Mouse (Mus musculus): ENCODE measurements at regions not wholly inside any gene's neighbourhood (a gene's known extent, or its start where the extent isn't known, plus 50 kb on each side); places are given as distances from the start of the nearest gene placed in this dataset.

DNA sequence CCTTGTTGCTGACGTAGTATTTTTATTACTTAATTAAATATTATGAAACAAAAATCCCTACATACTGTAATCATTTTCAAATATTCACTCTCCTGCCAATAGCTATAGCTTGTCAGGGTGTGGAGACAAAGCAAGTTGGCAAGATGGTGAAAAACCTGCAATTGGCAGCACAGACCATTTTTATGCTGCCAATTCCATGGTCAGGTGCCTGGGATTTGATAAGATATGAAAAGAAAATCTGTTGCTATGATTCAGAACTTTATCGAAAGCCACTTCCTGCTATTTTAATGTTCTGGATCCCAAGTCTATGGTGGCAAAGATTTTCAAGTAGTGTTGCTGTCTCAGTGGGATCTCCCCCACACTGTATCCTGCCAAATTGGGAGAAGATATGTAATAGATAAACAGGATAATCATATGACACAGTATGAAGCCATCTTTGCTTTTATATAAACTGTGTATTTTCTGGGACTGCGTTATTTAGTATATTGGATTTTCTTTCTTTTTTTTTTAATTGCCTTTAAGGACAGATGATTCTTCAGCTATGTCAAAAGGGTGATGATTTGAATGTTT lies 165.3 kb upstream of the Lrrc3b start:
- DNase-seq (ENCODE audit: low spot score in 2 of 2), result peak in 1 of 2 experiments; percentile 6

DNA sequence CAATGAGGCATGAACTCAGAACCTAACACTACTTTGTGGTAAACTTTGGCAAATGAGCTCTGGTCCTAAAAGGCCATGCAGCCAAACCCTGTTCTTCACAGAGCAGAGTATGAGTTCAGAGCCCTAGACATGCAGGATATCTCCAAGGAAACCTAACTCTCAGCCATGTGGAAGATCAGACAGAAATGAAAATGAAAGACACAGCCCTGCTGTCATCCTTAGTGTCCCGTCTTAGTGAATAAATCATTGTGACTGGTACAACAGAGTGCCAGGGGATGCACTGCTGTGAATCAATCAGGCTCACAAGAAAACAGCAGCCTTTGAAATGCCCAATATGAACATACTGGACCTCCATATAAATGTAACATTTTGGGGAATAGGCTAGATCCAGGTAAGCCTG lies 171.4 kb upstream of the Lrrc3b start:
- DNase-seq (ENCODE audit: low spot score in 2 of 2), result no peak

DNA sequence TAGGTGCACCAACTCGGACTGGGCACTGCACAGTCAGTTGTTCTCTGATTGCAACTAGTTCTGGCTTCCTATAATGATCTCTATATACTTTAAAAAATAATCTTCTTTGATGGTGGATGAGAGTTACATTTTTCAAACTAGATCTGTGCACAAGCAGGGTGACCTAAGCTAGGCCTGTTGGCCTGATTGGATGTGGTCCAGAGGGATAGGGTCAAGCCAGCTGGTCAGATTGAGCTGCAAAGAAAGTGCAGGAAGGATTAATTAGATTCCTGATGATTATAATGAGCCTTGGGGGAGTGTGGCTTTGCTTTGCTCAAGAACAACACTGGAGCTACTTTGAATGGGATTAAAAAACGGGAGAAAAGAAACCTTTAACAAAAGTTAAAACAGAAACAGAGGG lies 195.8 kb upstream of the Lrrc3b start:
- DNase-seq (ENCODE audit: low spot score in 2 of 2), result no peak

DNA sequence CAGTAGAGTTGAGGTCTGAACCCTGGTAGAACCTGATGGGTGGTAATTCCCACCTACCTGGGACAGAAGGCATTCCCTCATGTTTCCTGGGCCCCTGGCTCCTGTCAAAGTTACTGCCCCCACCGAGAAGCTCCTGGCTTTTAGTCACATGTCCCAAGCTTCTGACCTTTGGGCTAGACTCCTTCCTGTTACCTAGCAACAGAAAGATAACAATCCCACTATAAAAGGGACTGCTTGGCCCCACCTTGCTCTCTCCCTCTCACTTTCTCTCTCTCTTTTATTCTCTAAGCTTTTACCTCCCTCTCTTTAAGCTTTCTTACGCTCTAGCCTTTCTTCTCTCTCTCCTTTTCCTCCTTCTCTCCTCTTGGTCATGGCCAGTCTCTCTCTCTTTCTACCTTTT lies 198.9 kb upstream of the Lrrc3b start:
- DNase-seq (ENCODE audit: low spot score in 2 of 2), result no peak

DNA sequence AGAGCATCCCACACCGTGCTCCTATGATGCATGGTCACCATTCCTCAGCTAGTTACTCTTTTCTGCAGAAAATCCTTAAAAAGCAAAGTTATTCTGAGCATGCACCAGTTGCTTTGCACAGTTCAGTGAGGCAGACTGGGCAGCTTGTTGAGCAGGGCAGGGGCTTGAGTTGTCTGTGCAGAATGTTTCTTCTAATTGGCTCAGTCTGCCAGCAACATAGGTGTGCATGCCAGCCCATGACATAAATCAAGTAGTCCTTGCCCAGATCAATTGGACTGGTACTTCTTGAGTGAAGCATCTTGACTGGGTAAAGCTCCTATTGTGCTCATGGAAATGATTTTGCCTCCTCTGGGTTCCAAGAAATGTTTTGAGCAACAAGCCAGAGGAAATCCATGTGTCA lies 200.1 kb upstream of the Lrrc3b start:
- DNase-seq (ENCODE audit: low spot score in 2 of 2), result no peak

DNA sequence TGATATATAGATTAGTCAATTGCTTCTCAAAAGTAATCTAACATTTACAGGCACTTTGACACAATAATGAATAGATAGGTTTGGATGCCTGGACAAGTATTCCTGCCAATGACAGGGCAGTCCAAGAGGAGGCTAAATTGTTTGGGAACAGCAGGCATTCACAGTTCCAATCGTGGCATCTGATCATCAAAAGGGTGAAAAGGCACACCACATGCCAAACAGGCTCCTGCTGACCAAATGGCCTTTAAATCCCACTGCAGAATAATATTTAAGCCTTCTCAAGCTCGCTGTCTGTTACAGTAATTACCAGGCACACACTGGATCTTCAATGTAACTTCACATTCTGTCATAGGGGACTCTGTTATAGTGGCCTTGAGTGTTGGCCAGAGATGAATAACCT lies 222.1 kb upstream of the Lrrc3b start:
- DNase-seq (ENCODE audit: low spot score in 2 of 2), result no peak

DNA sequence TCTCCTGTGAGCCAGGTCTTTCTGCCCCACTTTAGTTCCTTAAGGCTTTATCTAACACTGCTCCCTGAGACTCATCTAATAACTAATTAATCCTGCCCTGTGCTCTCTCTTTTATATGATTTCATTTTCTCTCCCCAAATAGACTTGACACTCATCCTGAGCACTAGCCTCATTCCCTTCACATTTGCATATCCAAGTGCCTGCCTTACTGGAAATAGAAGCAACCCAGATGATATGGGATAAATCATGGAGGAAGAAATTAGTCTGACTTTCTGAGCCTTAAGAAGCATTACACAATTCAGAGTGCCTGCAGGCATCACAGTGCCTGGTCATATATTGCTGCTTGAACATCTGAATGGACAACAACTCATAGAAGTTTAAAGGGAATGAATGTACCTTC lies 233.5 kb upstream of the Lrrc3b start:
- no peak for DNase-seq (ENCODE audit: low spot score in 2 of 2)

DNA sequence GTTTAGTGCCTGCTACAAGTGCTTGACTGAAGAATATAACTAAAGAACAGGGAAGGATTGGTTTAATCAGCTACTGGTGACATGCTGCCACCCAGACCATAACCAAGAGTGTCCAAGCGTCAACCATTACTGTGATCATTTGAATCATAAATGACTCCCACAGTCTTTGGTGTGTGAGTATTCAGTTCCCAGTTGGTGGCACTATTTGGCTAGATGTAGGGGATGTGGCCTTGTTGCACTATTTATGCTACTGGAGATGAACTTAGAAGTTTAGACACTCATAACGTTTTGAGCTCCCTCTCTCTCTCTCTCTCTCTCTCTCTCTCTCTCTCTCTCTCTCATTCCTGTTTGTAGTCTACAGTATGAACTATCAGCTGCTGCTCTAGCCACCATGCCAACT lies 238.4 kb upstream of the Lrrc3b start:
- DNase-seq (ENCODE audit: low spot score in 2 of 2), result no peak

DNA sequence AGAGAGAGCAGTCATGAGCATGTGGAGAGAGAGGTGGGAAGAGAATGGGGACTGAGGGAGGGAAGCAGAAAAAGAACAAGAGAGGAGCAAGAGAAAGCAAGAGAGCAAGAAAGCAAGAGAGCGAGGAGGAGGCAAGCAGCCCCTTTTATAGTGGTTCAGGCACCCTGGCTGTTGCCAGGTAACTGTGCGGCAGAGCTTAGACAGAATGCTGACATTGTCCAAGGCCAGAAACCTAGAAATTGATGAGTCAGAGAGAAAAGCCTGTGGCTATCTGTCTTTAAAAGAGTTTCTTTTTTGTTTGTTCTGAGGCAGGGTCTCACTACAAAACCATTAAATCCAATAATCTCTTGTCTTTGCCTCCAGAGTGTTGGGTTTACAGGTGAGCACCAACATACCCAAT lies 240.7 kb upstream of the Lrrc3b start:
- DNase-seq (ENCODE audit: low spot score in 2 of 2), result no peak

DNA sequence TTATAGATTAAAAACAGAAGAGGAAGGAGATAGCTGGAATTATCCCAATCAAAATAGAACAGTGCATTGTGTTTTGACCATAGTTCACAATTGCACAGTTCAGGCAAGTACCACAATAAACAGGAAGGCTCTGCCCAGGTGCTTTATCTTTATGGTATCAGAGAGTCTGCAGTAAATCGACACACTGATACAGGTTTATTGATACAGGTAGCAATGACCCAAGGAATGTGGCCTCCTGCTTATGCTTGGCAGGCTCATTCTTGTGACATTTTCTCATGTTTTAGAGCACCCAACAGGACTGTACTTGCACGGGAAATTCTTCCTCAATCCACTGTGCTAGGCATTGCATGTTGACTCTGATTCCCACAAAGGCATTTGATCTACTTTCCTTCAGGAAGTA lies 259.2 kb upstream of the Lrrc3b start:
- DNase-seq (ENCODE audit: low spot score in 2 of 2), result no peak

DNA sequence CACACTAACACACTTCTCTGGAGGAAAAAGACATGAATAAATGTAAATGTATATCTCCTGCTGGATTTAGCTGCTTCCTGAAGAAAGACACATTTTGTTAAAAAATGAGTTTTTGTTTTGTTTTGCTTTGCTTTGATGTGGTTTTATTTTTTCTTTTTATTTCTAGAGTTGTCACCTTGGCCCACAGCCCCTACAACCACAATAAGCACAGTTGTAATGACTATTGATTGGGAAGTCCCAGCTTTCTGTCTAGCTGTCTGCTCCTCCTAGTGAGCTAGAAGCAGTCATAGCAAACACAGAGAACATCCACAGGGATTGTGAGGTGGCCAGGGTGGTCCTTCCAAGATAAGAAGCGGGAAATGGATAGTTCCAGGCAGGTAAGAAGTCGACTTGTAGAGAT lies 259.8 kb upstream of the Lrrc3b start:
- DNase-seq (ENCODE audit: low spot score in 2 of 2), result no peak

DNA sequence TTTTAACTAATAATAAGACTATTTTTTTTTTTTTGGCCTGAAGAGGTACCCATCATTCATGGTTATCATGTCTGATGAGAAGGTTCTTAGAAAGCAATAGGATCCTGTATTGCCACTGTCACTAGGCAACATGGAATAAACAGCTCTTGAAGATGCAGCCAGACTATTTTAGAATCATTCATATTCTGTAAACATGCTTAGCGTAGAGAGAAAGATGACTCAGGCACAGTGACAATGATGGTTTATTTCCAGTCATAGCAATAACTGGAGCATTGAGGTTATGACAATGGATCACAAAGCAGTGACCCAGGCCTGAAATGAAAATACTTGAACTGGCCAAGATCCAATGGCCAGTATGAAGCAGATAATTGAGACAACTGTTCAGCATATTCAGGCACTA lies 283.3 kb upstream of the Lrrc3b start:
- peak in 1 of 2 experiments; percentile 3 for DNase-seq (ENCODE audit: low spot score in 2 of 2)

DNA sequence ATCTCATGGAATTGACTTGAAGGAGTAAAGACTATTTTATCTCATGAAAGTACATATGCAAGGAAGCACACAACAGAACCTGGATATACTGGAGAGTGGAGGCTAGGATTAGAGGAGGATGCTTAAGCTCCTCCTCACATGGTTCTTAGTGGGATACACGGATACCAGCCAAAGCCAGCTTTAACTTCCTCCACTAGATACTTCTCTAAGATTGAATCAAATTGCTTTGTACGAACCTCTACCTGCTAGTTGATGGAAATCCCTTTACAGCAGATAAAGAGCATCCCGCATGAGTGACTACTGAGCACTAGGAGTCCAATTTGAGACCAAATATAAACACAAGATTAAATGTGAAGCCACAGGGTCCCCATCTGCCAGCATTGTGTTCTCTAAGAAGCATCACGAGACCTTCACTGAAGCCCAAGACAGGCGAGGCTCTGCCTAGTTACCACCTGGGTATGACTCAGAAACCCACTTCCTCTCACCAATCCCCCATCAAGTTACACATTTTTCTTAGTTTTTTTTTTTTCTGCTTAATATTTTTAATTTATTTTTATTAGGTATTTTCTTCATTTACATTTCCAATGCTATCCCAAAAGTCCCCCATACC lies 307.9 kb upstream of the Lrrc3b start:
- no peak for DNase-seq (ENCODE audit: low spot score in 2 of 2)

DNA sequence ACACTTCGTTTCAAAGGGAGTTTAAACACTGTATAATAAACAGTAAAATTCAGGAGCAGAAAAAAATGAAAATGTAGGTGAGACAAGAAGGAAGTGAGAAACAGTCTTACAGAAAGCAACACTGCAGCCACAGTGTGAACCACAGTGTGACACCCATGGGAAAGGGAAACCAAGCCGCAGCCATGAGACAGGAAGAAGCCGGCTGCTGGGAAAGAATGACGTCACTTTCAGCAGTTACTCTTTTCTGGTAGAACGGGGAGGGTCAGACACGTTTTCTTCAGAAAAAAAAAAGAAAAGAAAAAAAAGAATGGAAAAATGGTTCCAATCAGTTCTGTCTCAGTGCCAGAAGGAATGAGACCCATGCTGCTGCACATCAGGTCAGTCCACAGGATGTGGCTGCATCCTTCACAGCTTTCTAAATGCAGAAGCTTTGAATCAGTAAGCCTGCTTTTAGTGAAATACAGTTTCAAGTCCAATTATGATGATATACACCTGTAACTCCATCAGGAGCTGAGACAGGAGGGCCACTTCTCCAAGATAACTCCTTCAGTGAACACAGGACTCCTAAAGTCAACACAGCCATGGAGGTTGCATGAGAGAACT lies 331.2 kb upstream of the Lrrc3b start:
- DNase-seq (ENCODE audit: low spot score in 2 of 2), result no peak

DNA sequence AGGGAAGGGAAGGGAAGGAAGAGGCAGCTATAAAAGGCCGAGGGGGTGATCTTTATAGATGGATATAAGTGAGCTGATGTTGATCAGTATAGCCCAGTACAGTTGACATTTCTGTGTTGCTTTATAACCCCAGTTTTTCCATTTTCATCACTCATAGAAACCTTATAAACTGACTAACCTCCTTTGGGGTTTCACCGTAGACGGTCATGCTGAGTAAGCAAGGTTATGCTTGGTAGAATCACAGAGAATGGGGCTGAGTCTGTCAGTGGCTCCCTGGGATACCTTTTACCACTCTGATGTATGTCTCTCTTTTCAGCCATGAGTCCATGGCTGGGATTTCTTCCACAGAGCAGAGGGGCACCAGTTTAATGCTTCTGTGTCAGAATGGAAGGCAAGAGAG lies 345.9 kb upstream of the Lrrc3b start:
- no peak for DNase-seq (ENCODE audit: low spot score in 2 of 2)

DNA sequence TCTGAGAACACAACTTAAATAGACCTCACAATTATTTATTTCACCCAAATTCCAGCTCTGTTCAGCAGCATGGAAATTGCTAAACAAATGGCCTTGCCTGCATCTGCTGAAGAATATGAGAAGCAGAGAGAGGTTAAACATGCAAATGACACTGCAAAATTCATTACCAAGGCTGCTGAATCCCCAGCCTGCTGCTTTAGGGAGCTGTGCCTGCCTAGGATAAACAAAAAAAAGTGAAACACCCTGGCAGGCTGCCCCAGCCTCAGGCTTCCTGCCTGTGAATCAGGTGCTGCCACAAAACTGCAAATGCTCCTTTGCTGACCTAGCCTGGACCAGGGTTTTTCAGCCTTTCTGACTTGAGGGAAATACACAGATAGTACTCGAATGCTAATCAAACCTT lies 346.4 kb upstream of the Lrrc3b start:
- peak; percentile 5 to 7 for DNase-seq (ENCODE audit: low spot score in 2 of 2)

DNA sequence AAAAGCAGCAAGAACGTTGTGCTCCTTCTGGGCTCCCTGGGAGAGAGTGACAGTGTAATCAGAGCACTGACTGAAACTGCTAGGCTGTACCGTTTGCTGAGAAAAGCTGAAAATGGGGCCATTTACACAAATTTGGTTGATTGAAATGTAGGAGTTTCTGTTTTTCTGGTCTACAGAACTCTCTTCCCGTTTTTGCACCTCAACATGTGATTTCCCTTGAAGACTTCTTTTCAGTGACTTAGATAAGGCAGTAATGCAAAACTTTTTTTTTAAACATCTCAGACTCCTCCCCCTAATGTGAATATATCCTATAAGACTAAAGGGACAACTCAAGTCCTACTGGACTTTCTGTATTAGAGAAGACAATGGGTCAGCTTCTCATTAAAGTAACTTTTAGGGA lies 356.9 kb upstream of the Lrrc3b start:
- DNase-seq (ENCODE audit: low spot score in 2 of 2), result no peak

DNA sequence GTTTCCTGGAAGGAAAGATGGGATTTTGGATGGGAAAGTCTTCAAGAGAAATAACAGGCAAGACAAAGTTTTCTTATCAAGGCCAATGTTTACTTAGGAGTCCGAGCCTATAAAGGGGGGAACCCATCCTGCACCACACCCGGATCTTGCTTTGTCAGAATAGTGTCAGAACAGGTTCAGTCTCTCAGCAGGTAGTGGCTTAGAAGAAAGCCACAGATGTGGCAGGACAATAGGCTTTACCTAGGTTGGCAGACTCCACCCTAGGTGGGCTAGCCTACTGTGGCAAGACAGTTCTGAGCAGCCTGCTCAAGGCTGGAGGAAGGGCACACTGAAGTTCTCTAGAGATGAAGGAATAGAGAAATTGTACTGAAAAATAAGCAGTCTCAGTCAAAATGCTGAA lies 358.2 kb upstream of the Lrrc3b start:
- DNase-seq (ENCODE audit: low spot score in 2 of 2), result no peak

DNA sequence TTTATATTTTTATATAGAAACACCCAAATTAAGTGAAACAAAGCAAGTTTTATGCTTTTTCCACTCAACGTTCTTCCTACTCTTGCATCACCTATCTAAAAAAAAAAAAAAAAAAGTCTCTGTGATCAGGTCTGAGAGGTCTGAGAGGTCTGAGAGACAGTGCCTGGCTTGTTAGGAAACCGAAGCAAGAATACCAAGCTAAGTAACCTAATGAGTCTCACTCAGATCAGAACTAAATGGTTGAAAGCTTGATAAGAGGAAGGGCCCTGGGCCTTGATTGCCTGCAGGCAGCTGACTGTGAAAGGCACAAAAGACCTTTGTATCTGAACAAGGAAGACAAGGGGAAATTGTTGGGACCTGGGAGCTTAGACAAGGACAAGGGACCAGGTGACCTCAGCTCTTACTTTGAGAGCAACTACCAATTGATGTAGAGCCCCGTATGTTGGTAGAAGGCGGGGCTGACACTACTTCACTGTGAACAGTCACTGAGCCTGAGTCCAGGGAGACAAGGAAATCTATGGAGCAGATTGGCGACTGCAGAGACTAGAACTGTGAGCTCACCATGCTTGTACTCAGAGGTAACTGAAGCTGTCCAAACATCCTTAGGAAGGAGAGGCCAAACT lies 362.8 kb upstream of the Lrrc3b start:
- DNase-seq (ENCODE audit: low spot score in 2 of 2), result no peak

DNA sequence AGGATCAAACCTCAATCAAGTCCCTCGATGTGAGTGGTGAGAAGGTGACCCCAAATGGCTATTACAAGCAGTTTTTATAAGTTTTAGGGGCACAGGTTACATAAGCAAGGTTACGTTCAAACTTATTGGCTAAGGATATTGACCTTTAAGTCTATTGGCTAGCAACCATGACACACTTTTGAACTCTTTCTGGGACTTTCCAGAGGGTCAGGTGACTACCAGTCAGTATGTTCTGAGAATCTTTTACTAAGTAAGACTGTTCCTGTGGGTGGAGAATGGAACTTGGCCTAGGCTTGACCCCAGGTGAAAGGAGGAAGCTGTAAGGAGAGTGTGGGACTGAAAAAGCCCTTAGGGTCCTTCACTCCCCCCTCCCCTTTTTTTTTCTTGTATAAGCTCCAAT lies 370.3 kb upstream of the Lrrc3b start:
- no peak for DNase-seq (ENCODE audit: low spot score in 2 of 2)

DNA sequence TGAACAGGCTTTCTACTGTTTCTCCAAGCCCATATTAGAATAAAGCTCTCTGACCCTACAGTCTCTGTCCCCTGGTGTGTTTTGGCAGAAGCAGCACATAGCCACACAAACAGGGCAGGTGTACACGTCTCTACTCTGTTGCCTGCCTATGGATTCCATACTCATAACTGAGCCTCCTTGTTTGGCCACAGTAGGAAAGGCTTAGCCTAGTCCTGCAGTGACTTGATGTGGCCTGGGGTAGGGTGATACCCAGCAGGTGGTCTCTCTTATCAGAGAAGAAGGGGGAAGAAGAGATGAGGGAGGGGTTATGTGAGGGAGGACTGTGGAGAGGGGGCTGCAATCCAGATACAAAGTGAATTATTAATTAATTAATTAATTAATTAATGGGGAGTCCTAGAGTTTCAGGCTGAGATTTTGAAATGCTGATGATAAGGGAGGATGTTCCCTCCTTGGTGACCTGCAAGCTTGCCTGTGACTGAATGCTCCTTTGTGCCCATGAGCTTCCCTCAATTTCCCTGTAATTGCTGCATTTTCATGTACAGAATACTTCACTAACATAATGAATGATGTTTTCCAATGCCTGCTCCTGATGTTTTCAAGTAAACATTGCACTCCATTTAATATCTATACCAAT lies 402.7 kb upstream of the Lrrc3b start:
- DNase-seq (ENCODE audit: low spot score in 2 of 2), result no peak

DNA sequence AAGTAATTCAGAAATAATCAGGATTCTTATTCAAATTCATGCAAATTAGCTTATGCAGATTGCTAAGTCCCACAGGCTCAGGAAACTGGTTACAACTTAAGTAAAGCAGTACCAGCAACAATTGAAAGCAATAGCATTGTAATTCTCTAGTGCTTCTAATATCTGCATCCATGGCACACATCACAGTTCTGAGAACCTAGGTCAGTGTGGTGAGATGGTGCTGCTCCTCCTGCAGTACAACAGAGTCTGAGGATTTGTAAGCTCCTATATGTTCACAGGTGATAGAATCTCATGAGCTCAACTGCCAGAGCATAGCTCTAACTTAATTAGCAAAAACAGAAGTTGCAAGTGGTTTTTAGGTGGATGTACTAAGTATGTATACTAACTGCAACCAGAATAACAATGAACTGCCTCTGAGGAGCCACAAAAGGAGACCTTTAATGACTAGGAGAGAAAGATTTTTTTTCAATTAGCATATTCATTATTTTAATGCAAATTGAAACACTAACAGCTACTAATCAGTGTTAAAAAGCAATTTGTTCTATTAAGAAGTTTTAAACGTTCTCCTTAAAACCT lies 403.3 kb upstream of the Lrrc3b start:
- no peak for DNase-seq (ENCODE audit: low spot score in 2 of 2)

DNA sequence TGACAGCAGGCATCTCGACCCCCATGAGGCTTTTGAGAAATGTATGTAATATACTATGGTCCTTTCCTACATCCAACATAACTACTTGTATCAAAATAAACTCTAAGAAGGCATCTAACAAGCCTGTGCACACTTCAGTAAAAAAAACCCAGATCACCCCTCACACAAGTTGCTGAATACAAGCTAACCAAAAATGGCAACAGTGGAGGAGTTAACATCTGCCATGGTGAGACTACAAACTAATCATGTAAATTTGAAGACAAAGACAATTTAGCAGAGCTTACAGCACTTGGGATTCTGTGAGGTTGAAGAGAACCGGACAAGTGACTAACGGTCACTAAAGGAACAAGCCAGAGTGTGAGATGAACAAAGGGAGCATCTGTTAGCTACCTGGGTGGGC lies 380.6 kb upstream of the Ngly1 start:
- DNase-seq (ENCODE audit: low spot score in 2 of 2), result peak; percentile 8 to 14

Data from right cerebral cortex, adult 2 months (tissue).